Comparison of ENCODE assay signal across 21 mouse cellular contexts in genomic region chr15:36719241-36719640, GRCm38 (mm10).
DNase-seq lines count a peak whose midpoint lies in the region; ATAC-seq and TF ChIP-seq lines count a peak whose summit lies in the region.
"Had no signal": no experiment of that assay in that cellular context is flagged by ENCODE, and none has a peak within 500 bp of the region (broad histone marks: within the 10 kb centered on the region; RNA-seq: fewer than 3 reads in every experiment).

No protein-coding gene starts in this region.

- no peak for TF ChIP-seq CTCF in G1E (IDR thresholded peaks at IDR 0.05; ENCODE audit: low read depth, low read length)

- ATAC-seq in G1E (ENCODE audit: extremely low read depth, insufficient number of reproducible peaks, low FRiP score, poor library complexity, severe bottlenecking): peak; percentile 81
- ATAC-seq: forebrain, embryonic 16.5 days; intestine, embryonic 16.5 days; midbrain, embryonic 16.5 days had no signal

- peak overlapping the region; percentile 15; the same call in 1 of the 2 replicates for H3K4me3 ChIP-seq in G1E (ENCODE audit: low read depth, low read length)
- H3K4me3 ChIP-seq: embryonic facial prominence, embryonic 15.5 days; heart, embryonic 12.5 days; hindbrain, embryonic 15.5 days; limb, embryonic 12.5 days had no signal

- H3K4me1 ChIP-seq in G1E (ENCODE audit: insufficient read depth, low read depth, low read length): peaks cover 75% of the 10 kb centered on the region

- H3K9me3 ChIP-seq in G1E (replicated peaks): no peaks in the 10 kb centered on the region
- H3K9me3 ChIP-seq: embryonic facial prominence, embryonic 15.5 days; heart, embryonic 12.5 days; hindbrain, embryonic 15.5 days; limb, embryonic 12.5 days had no signal

- no peaks in the 10 kb centered on the region for H3K27me3 ChIP-seq in G1E (ENCODE audit: insufficient read depth, low read length)
- no peaks in the 10 kb centered on the region for H3K27me3 ChIP-seq in splenic B cell, adult 2 months (ENCODE audit: control insufficient read depth, insufficient read depth, low read length, poor library complexity, severe bottlenecking)
- H3K27me3 ChIP-seq: embryonic facial prominence, embryonic 15.5 days; heart, embryonic 12.5 days; hindbrain, embryonic 15.5 days; limb, embryonic 12.5 days had no signal

- no peaks in the 10 kb centered on the region for H3K36me3 ChIP-seq in G1E (replicated peaks)
- H3K36me3 ChIP-seq in splenic B cell, adult 2 months (ENCODE audit: control insufficient read depth, insufficient read depth, low read length, poor library complexity, severe bottlenecking): no peaks in the 10 kb centered on the region
- H3K36me3 ChIP-seq: embryonic facial prominence, embryonic 15.5 days; heart, embryonic 12.5 days; hindbrain, embryonic 15.5 days; limb, embryonic 12.5 days had no signal

- DNase-seq in lung, postnatal 36 days: peak; percentile 56
- no peak for DNase-seq in lung, postnatal 14 days
- peak; percentile 40 for DNase-seq in G1E (ENCODE audit: low spot score)
- peak; percentile 61 for DNase-seq in induced T-regulatory cell, adult 2 months (ENCODE audit: low read depth)
- DNase-seq in splenic B cell, adult 2 months (ENCODE audit: low read depth, low spot score): peak; percentile 81
- DNase-seq in cerebellum, postnatal 10 days: no peak
- no peak for DNase-seq in layer of hippocampus, postnatal 10 days (ENCODE audit: low spot score in 2 of 2)
- DNase-seq: adrenal gland, adult 8-10 months; cerebellum, postnatal 14 days; gastrocnemius, postnatal 36 days; heart, postnatal 14 days; kidney, postnatal 4 days; right cerebral cortex, postnatal 4 days; thymus, postnatal 36 days had no signal

Comparison
In these comparisons a context has a peak if more than half of its experiments do, and no peak if none do; other contexts are left out.
1. DNase-seq: peak in lung, postnatal 36 days (single experiment), G1E (single experiment), induced T-regulatory cell, adult 2 months (single experiment) and splenic B cell, adult 2 months (single experiment); none in lung, postnatal 14 days (single experiment), cerebellum, postnatal 10 days (0 of 2) and layer of hippocampus, postnatal 10 days (0 of 2).